Mouse (Mus musculus) effector memory CD4-positive, alpha-beta T cell, adult 5 months (primary cell): ENCODE results near the gene Plpp2. TPM values are rescaled to one million over a fixed set of nuclear protein-coding genes. Genes with fewer than 3 reads are reported as not detected.

Experiments used
- polyA plus RNA-seq: library from polyadenylated mRNA; unstranded; fragments of 100-300 nt; shearing (Covaris generic); gene quantifications from one replicate; pipeline ENCODE4 v1.2.1, GENCODE M21; 2017

The Plpp2 gene
- polyA plus RNA-seq: 1.7 TPM

DNA sequence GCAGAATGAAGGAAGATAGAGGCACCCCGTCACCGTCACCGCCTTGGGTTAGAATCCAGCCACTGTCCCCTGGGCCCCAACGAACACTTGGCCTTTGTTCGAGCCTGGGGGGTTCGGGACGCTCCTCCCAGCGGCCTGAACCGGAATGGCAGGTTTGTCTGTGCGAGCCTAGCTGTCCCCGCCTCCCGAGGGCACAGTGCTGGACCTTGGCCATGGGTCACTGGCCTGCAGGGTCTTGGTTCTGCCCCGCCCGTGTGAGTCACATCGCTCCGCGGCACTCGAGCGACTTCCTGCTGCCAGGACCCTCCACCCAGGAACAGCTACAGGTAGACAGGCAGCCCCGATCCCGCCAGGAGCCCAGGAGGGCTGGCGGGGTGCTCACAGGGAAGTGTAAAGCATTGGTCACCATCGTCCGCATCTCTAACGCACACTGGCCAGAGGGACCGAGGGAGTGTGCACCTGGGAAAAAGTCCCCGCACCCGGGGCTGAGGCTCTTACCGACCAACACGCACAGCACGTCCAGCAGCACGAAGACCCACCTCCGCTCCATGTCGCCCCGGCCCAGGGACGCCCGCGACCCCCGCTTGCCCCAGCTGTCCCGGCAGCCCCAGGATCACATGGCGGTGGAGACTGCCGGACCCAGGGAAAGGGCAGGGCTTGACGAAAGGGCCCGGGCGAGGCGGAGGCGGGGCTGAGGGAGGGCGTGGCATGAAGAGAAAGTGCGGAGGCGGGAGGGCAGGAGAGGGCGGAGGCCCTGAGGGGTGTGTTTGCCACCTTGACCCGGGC lies at the start of gene Plpp2:
TSS of gene Plpp2 (minus strand) at position 671 of the 786 bp plus-strand sequence.

DNA sequence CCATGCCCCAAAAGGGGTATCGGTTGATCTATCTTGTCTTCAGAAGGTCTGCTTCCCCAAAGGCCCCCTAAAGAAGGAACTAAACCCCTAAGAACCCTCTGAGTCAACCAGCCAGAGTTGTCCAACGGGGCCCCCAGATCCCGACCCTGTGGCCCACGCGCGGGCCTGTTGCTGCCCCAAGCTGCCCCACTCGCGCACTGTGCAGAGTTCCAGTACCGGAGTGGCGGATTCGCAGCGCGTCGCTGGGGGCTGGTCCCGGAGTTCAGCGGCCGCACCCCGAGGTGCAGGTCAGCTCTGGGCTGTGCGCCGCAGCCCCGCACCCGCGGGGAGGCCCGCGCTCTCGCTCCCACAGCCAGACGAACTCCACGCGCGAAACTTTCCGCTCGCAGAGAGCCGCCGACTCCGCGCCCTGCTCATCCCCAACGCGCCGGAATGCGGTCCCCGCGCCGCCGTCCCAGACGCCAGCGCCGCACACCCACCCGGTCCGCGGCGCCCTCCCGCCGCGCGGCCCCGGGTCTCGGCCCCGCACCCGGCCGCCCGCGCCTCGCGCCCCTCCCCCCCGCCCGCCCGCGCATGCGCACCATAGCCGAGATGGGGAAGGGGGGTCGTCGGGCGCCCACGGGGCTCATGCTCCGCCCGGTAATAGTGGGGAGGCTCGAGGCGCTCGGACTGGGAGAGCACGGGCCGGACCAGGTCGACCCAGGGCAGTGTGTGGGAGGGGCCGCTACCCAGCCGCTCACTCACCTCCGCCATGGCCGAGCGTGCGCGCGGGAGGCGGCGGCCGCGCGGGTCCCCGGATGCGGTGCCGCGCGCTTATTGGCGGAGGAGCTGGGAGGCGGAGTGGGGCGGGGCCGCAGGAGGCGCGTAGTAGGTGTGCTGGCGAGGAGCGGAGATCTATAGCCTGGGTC lies 21.0 kb upstream of the Plpp2 start, which contains the start of gene Mier2:
TSS of gene Mier2 (minus strand) at position 870 of the 908 bp plus-strand sequence.

Other genes starting within 250 kb of the Plpp2 start
- gene Vmn2r82, start 177.3 kb downstream of the Plpp2 start, polyA plus RNA-seq: 0.29 TPM
- not detected for gene Vmn2r83, start 65.1 kb downstream of the Plpp2 start, polyA plus RNA-seq
- gene Mier2, start 21.4 kb upstream of the Plpp2 start, polyA plus RNA-seq: 49.2 TPM
- gene Theg, start 53.5 kb upstream of the Plpp2 start, polyA plus RNA-seq: not detected
- gene C2cd4c, start 80.2 kb upstream of the Plpp2 start, polyA plus RNA-seq: not detected
- gene Shc2, start 104.1 kb upstream of the Plpp2 start, polyA plus RNA-seq: not detected
- gene Odf3l2, start 111.9 kb upstream of the Plpp2 start, polyA plus RNA-seq: not detected
- not detected for gene Madcam1, start 130.8 kb upstream of the Plpp2 start, polyA plus RNA-seq
- gene Tpgs1, start 135.6 kb upstream of the Plpp2 start, polyA plus RNA-seq: 24.0 TPM
- gene Cdc34, start 148.4 kb upstream of the Plpp2 start, polyA plus RNA-seq: 83.3 TPM
- gene Gzmm, start 155.2 kb upstream of the Plpp2 start, polyA plus RNA-seq: 2.7 TPM
- 178 TPM for gene Bsg, start 170.7 kb upstream of the Plpp2 start, polyA plus RNA-seq
- gene Hcn2, start 182.8 kb upstream of the Plpp2 start, polyA plus RNA-seq: 0.12 TPM
- gene Polrmt, start 212.8 kb upstream of the Plpp2 start, polyA plus RNA-seq: 33.4 TPM
- gene Fgf22, start 221.3 kb upstream of the Plpp2 start, polyA plus RNA-seq: not detected
- 47.0 TPM for gene Rnf126, start 233.2 kb upstream of the Plpp2 start, polyA plus RNA-seq
- 0.31 TPM for gene Fstl3, start 243.5 kb upstream of the Plpp2 start, polyA plus RNA-seq